Mouse (Mus musculus): ENCODE data around the gene Nr1d2. TPM values are rescaled to one million over a fixed set of nuclear protein-coding genes. Genes with fewer than 3 reads are reported as not detected.
"Not testable (repeated sequence)": the region's sequence is repeated elsewhere in the genome, so short reads cannot be mapped to it uniquely, and the experiment has no call there.

Nr1d2 gene
- polyA plus RNA-seq, 1 experiment from 2014 or later = 5.5 TPM

DNA sequence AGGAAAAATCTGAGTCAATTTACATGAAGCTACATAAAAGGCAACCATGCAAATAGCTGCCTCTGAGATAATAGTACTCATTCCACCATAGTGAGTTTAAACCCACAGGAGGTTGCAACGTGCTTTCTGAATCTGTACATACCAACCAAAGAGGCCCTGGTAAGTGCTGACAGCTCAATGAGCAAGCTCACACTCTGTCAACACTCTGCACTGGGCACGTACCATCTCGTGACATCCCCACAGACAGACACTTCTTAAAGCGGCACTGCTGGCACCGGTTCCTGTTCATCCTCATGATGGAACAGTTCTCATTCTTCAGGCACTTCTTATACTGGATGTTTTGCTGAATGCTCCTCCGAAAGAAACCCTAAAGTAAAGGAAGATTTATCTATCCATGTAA lies 22.5 kb downstream of the Nr1d2 start:
- Histone ChIP-seq H3K4me2 (ENCODE audit: low read depth, low read length) (no peak overlapping the region), H3K9me3 (ENCODE audit: control insufficient read depth, low read length) (no peaks in the 10 kb centered on the region), H3K9ac (ENCODE audit: low read length) (no peak overlapping the region), H3K36me3 (ENCODE audit: control insufficient read depth, insufficient read depth, low read length) (no peaks in the 10 kb centered on the region), H3K4me3 (ENCODE audit: low read length) (no peak overlapping the region), H3K27ac (ENCODE audit: low read length) (no peak overlapping the region), H3K27me3 (ENCODE audit: control insufficient read depth, insufficient read depth, low read depth, low read length) (no peaks in the 10 kb centered on the region), H3K4me1 (replicated peaks; ENCODE audit: control insufficient read depth, insufficient read depth, low read length) (no peaks in the 10 kb centered on the region)
- 70% methylated on average over 6 of the region's 6 CpGs for whole genome bisulfite sequencing
- ATAC-seq (ENCODE audit: low read depth) = no peak

DNA sequence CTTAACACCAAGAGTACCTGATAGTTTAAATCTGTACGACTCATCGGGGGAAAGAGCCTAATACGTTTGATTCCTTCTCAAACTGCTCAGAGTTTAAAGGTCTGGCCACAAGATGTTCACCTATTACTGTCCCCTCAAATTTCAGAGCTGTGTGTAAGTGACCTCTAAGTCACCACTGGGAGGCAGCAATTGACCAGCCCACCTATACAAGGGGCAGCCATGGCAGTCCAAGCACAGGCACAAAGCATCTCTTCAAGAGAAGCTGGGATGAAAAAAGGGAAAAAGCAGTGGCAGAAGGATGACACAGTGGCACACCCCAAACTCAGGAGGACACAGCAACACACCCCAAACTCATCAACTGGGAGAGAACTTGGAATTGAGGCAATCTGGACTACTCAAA lies 28.1 kb downstream of the Nr1d2 start:
- ATAC-seq (ENCODE audit: low read depth) = no peak
- H3K9ac ChIP-seq (ENCODE audit: low read length) = no peak overlapping the region
- H3K36me3 ChIP-seq (ENCODE audit: control insufficient read depth, insufficient read depth, low read length) = no peaks in the 10 kb centered on the region
- no peak overlapping the region for H3K27ac ChIP-seq (ENCODE audit: low read length)
- 82% methylated on average over 3 of the region's 3 CpGs for WGBS
- H3K4me1 ChIP-seq (replicated peaks; ENCODE audit: control insufficient read depth, insufficient read depth, low read length) = no peaks in the 10 kb centered on the region
- H3K4me2 ChIP-seq (ENCODE audit: low read depth, low read length) = no peak overlapping the region
- H3K4me3 ChIP-seq (ENCODE audit: low read length) = no peak overlapping the region
- no peaks in the 10 kb centered on the region for H3K27me3 ChIP-seq (ENCODE audit: control insufficient read depth, insufficient read depth, low read depth, low read length)
- no peaks in the 10 kb centered on the region for H3K9me3 ChIP-seq (ENCODE audit: control insufficient read depth, low read length)

DNA sequence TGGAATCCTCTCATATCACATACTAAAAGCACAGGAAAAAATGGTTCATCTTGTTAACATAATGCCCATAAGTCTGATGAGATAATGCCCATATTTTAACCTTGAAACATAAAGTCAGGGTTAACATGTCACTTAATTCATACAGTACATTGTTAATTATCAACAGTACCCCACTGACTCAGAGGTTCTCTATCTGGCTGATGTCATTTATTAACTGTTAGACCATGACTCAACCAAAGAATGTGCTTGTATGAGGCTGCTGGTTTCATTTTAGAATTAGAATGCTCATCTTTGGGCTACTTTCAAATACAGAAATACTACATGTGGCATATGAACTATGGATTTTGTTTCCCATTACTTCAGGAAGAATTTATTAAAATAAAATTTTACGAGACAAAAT lies 34.6 kb downstream of the Nr1d2 start:
- not testable (repeated sequence) for H3K27me3 ChIP-seq (ENCODE audit: control insufficient read depth, insufficient read depth, low read depth, low read length); H3K4me2 ChIP-seq (ENCODE audit: low read depth, low read length); H3K4me1 ChIP-seq (replicated peaks; ENCODE audit: control insufficient read depth, insufficient read depth, low read length); ATAC-seq (ENCODE audit: low read depth); H3K9me3 ChIP-seq (ENCODE audit: control insufficient read depth, low read length); H3K27ac ChIP-seq (ENCODE audit: low read length); H3K4me3 ChIP-seq (ENCODE audit: low read length); H3K9ac ChIP-seq (ENCODE audit: low read length); H3K36me3 ChIP-seq (ENCODE audit: control insufficient read depth, insufficient read depth, low read length)
- WGBS = 88% methylated on average over 1 of the region's 1 CpGs

- Histone ChIP-seq H3K27ac (ENCODE audit: low read length) (no peak overlapping the region), H3K9ac (ENCODE audit: low read length) (no peak overlapping the region), H3K4me3 (ENCODE audit: low read length) (no peak overlapping the region), H3K36me3 (ENCODE audit: control insufficient read depth, insufficient read depth, low read length) (no peaks in the 10 kb centered on the region), H3K27me3 (ENCODE audit: control insufficient read depth, insufficient read depth, low read depth, low read length) (no peaks in the 10 kb centered on the region), H3K4me1 (replicated peaks; ENCODE audit: control insufficient read depth, insufficient read depth, low read length) (no peaks in the 10 kb centered on the region), H3K4me2 (ENCODE audit: low read depth, low read length) (no peak overlapping the region), H3K9me3 (ENCODE audit: control insufficient read depth, low read length) (no peaks in the 10 kb centered on the region)
- WGBS = 85% methylated on average over 5 of the region's 5 CpGs
- ATAC-seq (ENCODE audit: low read depth) = no peak
These were observed 37.5 kb downstream of the Nr1d2 start for GRCm38 (mm10) chr14:18201413-18201812.

DNA sequence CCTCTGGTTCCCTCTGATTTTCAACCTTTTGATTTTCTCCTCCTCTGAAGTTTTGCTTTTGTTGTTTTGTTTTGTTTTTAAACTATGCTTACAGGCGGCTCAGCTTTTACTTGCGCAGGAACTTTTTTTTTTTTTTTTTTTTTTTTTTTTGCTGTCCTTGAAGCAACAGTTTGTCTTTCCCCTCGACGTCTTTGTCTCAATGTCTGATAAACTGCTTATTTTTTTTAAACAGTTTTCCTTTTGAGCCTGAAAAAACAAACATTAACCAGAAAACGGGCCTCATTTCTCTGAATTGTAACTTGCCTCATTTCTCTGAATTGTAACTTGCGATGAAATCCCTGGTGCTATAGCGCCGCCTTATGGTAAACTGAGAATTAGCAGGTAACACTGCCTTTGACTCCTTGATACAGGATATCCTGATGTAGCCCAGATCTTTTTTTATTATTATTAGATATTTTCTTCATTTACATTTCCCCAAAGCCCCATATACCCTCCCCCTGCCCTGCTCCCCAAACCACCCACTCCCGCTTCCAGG lies 52.0 kb downstream of the Nr1d2 start:
- no peaks in the 10 kb centered on the region for H3K36me3 ChIP-seq (ENCODE audit: control insufficient read depth, insufficient read depth, low read length)
- H3K4me2 ChIP-seq (ENCODE audit: low read depth, low read length) = no peak overlapping the region
- H3K4me1 ChIP-seq (replicated peaks; ENCODE audit: control insufficient read depth, insufficient read depth, low read length) = no peaks in the 10 kb centered on the region
- WGBS = 36% methylated on average over 9 of the region's 9 CpGs
- no peak overlapping the region for H3K9ac ChIP-seq (ENCODE audit: low read length)
- H3K27me3 ChIP-seq (ENCODE audit: control insufficient read depth, insufficient read depth, low read depth, low read length) = no peaks in the 10 kb centered on the region
- ATAC-seq (ENCODE audit: low read depth) = no peak
- H3K4me3 ChIP-seq (ENCODE audit: low read length) = no peak overlapping the region
- H3K27ac ChIP-seq (ENCODE audit: low read length) = no peak overlapping the region
- H3K9me3 ChIP-seq (ENCODE audit: control insufficient read depth, low read length) = no peaks in the 10 kb centered on the region

DNA sequence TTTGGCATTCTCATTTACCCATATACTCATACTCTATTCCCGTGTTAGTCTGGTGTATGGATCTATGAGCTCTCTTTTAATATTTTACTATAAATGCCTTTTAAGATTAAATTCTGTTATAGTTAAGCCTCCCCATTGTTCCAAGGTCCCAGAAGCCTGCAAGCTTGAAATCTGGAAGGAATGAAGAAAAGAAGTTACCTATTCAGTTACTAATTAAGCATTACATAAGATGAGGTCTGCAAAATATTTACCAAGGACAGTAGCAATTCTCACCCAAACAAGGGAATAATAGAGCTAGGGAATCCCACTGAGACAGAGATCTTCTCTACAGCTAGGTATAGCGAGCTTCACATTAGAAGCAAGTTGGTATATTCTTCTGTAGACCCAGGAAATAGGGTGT lies 61.4 kb downstream of the Nr1d2 start:
- H3K36me3 ChIP-seq (ENCODE audit: control insufficient read depth, insufficient read depth, low read length); H3K4me2 ChIP-seq (ENCODE audit: low read depth, low read length); H3K4me3 ChIP-seq (ENCODE audit: low read length); H3K9me3 ChIP-seq (ENCODE audit: control insufficient read depth, low read length); H3K9ac ChIP-seq (ENCODE audit: low read length); ATAC-seq (ENCODE audit: low read depth); H3K4me1 ChIP-seq (replicated peaks; ENCODE audit: control insufficient read depth, insufficient read depth, low read length); H3K27me3 ChIP-seq (ENCODE audit: control insufficient read depth, insufficient read depth, low read depth, low read length); H3K27ac ChIP-seq (ENCODE audit: low read length): not testable (repeated sequence)
- WGBS = 69% methylated on average over 2 of the region's 2 CpGs

GRCm38 (mm10) chr14:18167597-18167996 lies 71.3 kb downstream of the Nr1d2 start:
- Histone ChIP-seq H3K4me1 (replicated peaks; ENCODE audit: control insufficient read depth, insufficient read depth, low read length) (no peaks in the 10 kb centered on the region), H3K4me3 (ENCODE audit: low read length) (no peak overlapping the region), H3K9me3 (ENCODE audit: control insufficient read depth, low read length) (no peaks in the 10 kb centered on the region), H3K27me3 (ENCODE audit: control insufficient read depth, insufficient read depth, low read depth, low read length) (no peaks in the 10 kb centered on the region), H3K27ac (ENCODE audit: low read length) (no peak overlapping the region), H3K36me3 (ENCODE audit: control insufficient read depth, insufficient read depth, low read length) (no peaks in the 10 kb centered on the region), H3K9ac (ENCODE audit: low read length) (no peak overlapping the region), H3K4me2 (ENCODE audit: low read depth, low read length) (no peak overlapping the region)
- 77% methylated on average over 3 of the region's 3 CpGs for WGBS
- ATAC-seq (ENCODE audit: low read depth) = no peak

DNA sequence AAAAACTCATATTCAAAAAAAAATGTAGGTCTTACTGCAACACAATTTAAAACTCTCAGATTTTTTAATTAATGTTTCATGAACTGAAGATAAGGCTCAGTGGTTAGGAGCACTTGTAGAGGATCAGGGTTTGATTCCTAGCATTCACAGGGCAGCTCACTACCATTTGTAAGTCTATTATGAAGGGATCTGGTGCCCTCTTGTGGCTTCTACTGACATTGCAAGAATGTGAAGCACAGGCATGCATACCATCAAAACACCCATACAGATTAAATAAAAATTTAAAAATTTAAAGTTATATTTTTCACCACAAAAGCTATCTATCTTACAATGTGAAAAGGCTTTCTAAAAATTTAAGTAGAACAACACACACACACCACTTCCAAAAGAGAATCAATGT lies 71.9 kb downstream of the Nr1d2 start:
- Histone ChIP-seq H3K9ac (ENCODE audit: low read length) (no peak overlapping the region), H3K4me2 (ENCODE audit: low read depth, low read length) (no peak overlapping the region), H3K9me3 (ENCODE audit: control insufficient read depth, low read length) (no peaks in the 10 kb centered on the region), H3K4me1 (replicated peaks; ENCODE audit: control insufficient read depth, insufficient read depth, low read length) (no peaks in the 10 kb centered on the region), H3K27me3 (ENCODE audit: control insufficient read depth, insufficient read depth, low read depth, low read length) (no peaks in the 10 kb centered on the region), H3K27ac (ENCODE audit: low read length) (no peak overlapping the region), H3K36me3 (ENCODE audit: control insufficient read depth, insufficient read depth, low read length) (no peaks in the 10 kb centered on the region), H3K4me3 (ENCODE audit: low read length) (no peak overlapping the region)
- no peak for ATAC-seq (ENCODE audit: low read depth)

All from lung, embryonic 16.5 days (tissue).